Mouse (Mus musculus) liver, embryonic 16.5 days (tissue): Measurements from ENCODE around the gene Cstb. TPM values are rescaled to one million over a fixed set of nuclear protein-coding genes. Genes with fewer than 3 reads are reported as not detected.

Source experiments
- ATAC-seq: fragments of 200-750 bp; cut with Nextera tagmentation; 2 replicates; pipeline ENCODE4 v1.8.0; 2017; ENCODE audit warnings: low read depth, mild to moderate bottlenecking, moderate number of reproducible peaks, moderate library complexity
- H3K27ac ChIP-seq: fragments of 300-500 bp; sonication (generic); 2 replicates; pipeline ENCODE4 v1.5.1; 2014; ENCODE audit warnings: mild to moderate bottlenecking, low read length
- H3K27me3 ChIP-seq: fragments of 300-500 bp; sonication (generic); 2 replicates; pipeline ENCODE4 v1.6.1; 2014; ENCODE audit warnings: low read depth, low read length, mixed read lengths; ENCODE audit not compliant: control insufficient read depth, insufficient read depth
- H3K36me3 ChIP-seq: fragments of 300-500 bp; sonication (generic); 2 replicates; pipeline ENCODE4 v1.6.1; 2014; ENCODE audit warnings: mild to moderate bottlenecking; ENCODE audit not compliant: control insufficient read depth, insufficient read depth
- H3K4me1 ChIP-seq: fragments of 300-500 bp; sonication (generic); 2 replicates; pipeline ENCODE4 v1.6.1; 2014; ENCODE audit warnings: low read depth, low read length, mixed read lengths; ENCODE audit not compliant: control insufficient read depth
- H3K4me2 ChIP-seq: fragments of 300-500 bp; sonication (generic); 2 replicates; pipeline ENCODE4 v1.6.1; 2014; ENCODE audit warnings: low read depth, low read length, mixed read lengths
- H3K4me3 ChIP-seq: fragments of 300-500 bp; sonication (generic); 2 replicates; pipeline ENCODE4 v1.5.1; 2014; ENCODE audit warnings: low read depth, mild to moderate bottlenecking, low read length
- H3K9ac ChIP-seq: fragments of 300-500 bp; sonication (generic); 2 replicates; pipeline ENCODE4 v1.6.1; 2014; ENCODE audit warnings: low read depth, low read length
- H3K9me3 ChIP-seq: fragments of 300-500 bp; sonication (generic); replicated peaks from 2 replicates; pipeline ENCODE4 v1.6.1; 2016; ENCODE audit warnings: low read length; ENCODE audit not compliant: control insufficient read depth
- WGBS: fragments of 180-500 bp; shearing (Covaris S2); extraction: QIAGEN DNeasy Blood & Tissue Kit; methylation state at CpG from one replicate; pipeline ENCODE4 v1.1.7; 2014; ENCODE audit not compliant: insufficient replicate concordance; 5-methylcytosine and 5-hydroxymethylcytosine counted together
- polyA plus RNA-seq: library from polyadenylated mRNA; unstranded; fragments of >200 nt; fragmentation: Nextera tagmentation; extraction: Ambion mirVana; gene quantifications from 2 replicates; pipeline ENCODE4 v1.2.1, GENCODE M21; 2015

The Cstb gene
- polyA plus RNA-seq, 1 experiment from 2014 or later: 93.9 TPM

- Histone ChIP-seq H3K4me1 (no peaks in the 10 kb centered on the region), H3K4me3 (no peak overlapping the region), H3K27ac (no peak overlapping the region), H3K27me3 (no peaks in the 10 kb centered on the region), H3K9me3 (no peaks in the 10 kb centered on the region), H3K4me2 (no peak overlapping the region), H3K36me3 (no peaks in the 10 kb centered on the region), H3K9ac (no peak overlapping the region)
- WGBS: 77% methylated on average over 3 of the region's 3 CpGs
- no peak for ATAC-seq
These were observed 16.8 kb downstream of the Cstb start for GRCm38 (mm10) chr10:78442292-78442691.

GRCm38 (mm10) chr10:78446195-78446594 lies 20.7 kb downstream of the Cstb start:
- Histone ChIP-seq H3K9me3 (no peaks in the 10 kb centered on the region), H3K36me3 (no peaks in the 10 kb centered on the region), H3K27me3 (no peaks in the 10 kb centered on the region), H3K4me3 (no peak overlapping the region), H3K9ac (no peak overlapping the region), H3K27ac (no peak overlapping the region), H3K4me2 (no peak overlapping the region), H3K4me1 (no peaks in the 10 kb centered on the region)
- WGBS: 62% methylated on average over 3 of the region's 3 CpGs
- ATAC-seq: no peak

- ATAC-seq: no peak
- H3K36me3 ChIP-seq: no peaks in the 10 kb centered on the region
- H3K4me3 ChIP-seq: no peak overlapping the region
- no peaks in the 10 kb centered on the region for H3K27me3 ChIP-seq
- no peak overlapping the region for H3K27ac ChIP-seq
- no peaks in the 10 kb centered on the region for H3K4me1 ChIP-seq
- 66% methylated on average over 3 of the region's 3 CpGs for WGBS
- H3K9ac ChIP-seq: no peak overlapping the region
- H3K4me2 ChIP-seq: no peak overlapping the region
- no peaks in the 10 kb centered on the region for H3K9me3 ChIP-seq
These were observed 21.9 kb downstream of the Cstb start for GRCm38 (mm10) chr10:78447396-78447795.

GRCm38 (mm10) chr10:78450761-78451160 lies 25.3 kb downstream of the Cstb start:
- Histone ChIP-seq H3K9ac (no peak overlapping the region), H3K36me3 (no peaks in the 10 kb centered on the region), H3K9me3 (no peaks in the 10 kb centered on the region), H3K27ac (no peak overlapping the region), H3K4me3 (no peak overlapping the region), H3K4me2 (no peak overlapping the region), H3K27me3 (no peaks in the 10 kb centered on the region), H3K4me1 (no peaks in the 10 kb centered on the region)
- ATAC-seq: no peak
- WGBS: 76% methylated on average over 5 of the region's 5 CpGs

- 59% methylated on average over 4 of the region's 4 CpGs for WGBS
- ATAC-seq: no peak
- Histone ChIP-seq H3K9ac (no peak overlapping the region), H3K4me3 (no peak overlapping the region), H3K4me1 (peaks cover 5% of the 10 kb centered on the region), H3K27me3 (no peaks in the 10 kb centered on the region), H3K4me2 (no peak overlapping the region), H3K36me3 (no peaks in the 10 kb centered on the region), H3K9me3 (no peaks in the 10 kb centered on the region), H3K27ac (no peak overlapping the region)
These were observed 27.2 kb downstream of the Cstb start for GRCm38 (mm10) chr10:78452641-78453040.

GRCm38 (mm10) chr10:78456696-78457095 lies 31.2 kb downstream of the Cstb start:
- ATAC-seq: no peak
- H3K27ac ChIP-seq: no peak overlapping the region
- no peaks in the 10 kb centered on the region for H3K27me3 ChIP-seq
- H3K9me3 ChIP-seq: no peaks in the 10 kb centered on the region
- no peak overlapping the region for H3K4me3 ChIP-seq
- 81% methylated on average over 13 of the region's 13 CpGs for WGBS
- no peak overlapping the region for H3K9ac ChIP-seq
- H3K4me1 ChIP-seq: peaks cover 17% of the 10 kb centered on the region
- H3K4me2 ChIP-seq: no peak overlapping the region
- no peaks in the 10 kb centered on the region for H3K36me3 ChIP-seq

GRCm38 (mm10) chr10:78457495-78458347 lies 32.3 kb downstream of the Cstb start:
- no peak overlapping the region for H3K9ac ChIP-seq
- WGBS: 16% methylated on average over 10 of the region's 10 CpGs

GRCm38 (mm10) chr10:78458348-78459111 lies 33.1 kb downstream of the Cstb start:
- H3K9ac ChIP-seq: no peak overlapping the region
- no peak overlapping the region for H3K4me3 ChIP-seq
- WGBS: 61% methylated on average over 5 of the region's 5 CpGs
- peak; percentile 14; the same call in 1 of the 2 replicates for ATAC-seq
- H3K4me2 ChIP-seq: no peak overlapping the region
- no peaks in the 10 kb centered on the region for H3K36me3 ChIP-seq
- H3K27me3 ChIP-seq: no peaks in the 10 kb centered on the region
- H3K4me1 ChIP-seq: peaks cover 22% of the 10 kb centered on the region
- no peaks in the 10 kb centered on the region for H3K9me3 ChIP-seq
- 0 out of 2 replicates have a peak overlapping the region, but pooled peaks have one; percentile 29 for H3K27ac ChIP-seq

More at GRCm38 (mm10) chr10:78457495-78458347, 32.3 kb downstream of the Cstb start:
- ATAC-seq: peak; percentile 74
- peak overlapping the region; percentile 52 for H3K4me2 ChIP-seq
- peak overlapping the region; percentile 41 for H3K27ac ChIP-seq
- peaks cover 17% of the 10 kb centered on the region for H3K4me1 ChIP-seq
- H3K36me3 ChIP-seq: no peaks in the 10 kb centered on the region
- H3K27me3 ChIP-seq: no peaks in the 10 kb centered on the region
- peak overlapping the region; percentile 35 for H3K4me3 ChIP-seq
- no peaks in the 10 kb centered on the region for H3K9me3 ChIP-seq

GRCm38 (mm10) chr10:78460463-78460862 lies 35.0 kb downstream of the Cstb start:
- no peak overlapping the region for H3K27ac ChIP-seq
- no peak overlapping the region for H3K4me3 ChIP-seq
- H3K36me3 ChIP-seq: no peaks in the 10 kb centered on the region
- no peaks in the 10 kb centered on the region for H3K27me3 ChIP-seq
- 51% methylated on average over 5 of the region's 5 CpGs for WGBS
- no peak overlapping the region for H3K9ac ChIP-seq
- H3K9me3 ChIP-seq: no peaks in the 10 kb centered on the region
- no peak for ATAC-seq
- H3K4me2 ChIP-seq: no peak overlapping the region
- H3K4me1 ChIP-seq: peaks cover 35% of the 10 kb centered on the region
